Mouse (Mus musculus): ENCODE results near the gene Eef1e1. TPM values are rescaled to one million over a fixed set of nuclear protein-coding genes. Genes with fewer than 3 reads are reported as not detected.

The Eef1e1 gene
- polyA plus RNA-seq, 1 experiment from 2014 or later = 117 TPM

DNA sequence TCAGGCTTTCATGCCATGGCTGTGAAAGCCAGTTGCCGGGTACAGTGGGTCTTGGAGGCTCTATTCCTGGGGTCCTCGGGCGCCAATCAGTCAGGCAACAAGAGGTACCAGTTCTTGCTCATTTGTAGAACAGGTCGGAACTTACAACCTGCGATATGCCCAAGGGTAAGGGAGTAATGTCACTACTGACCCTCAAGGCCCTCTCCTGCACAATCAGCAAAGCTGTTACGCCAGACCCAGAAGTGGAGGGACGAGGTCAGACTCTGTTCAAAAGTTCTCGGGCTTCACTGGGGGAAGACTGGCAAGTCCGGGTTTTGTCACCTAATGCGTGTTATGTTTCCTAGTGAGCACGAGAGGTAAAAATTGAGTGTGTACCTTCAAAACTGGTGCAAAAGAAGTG is 58.0 kb downstream of the Eef1e1 start:
- H3K9ac ChIP-seq (ENCODE audit: low read depth, low read length) = no peak overlapping the region
- 90% methylated on average over 11 of the region's 11 CpGs for WGBS
- no peaks in the 10 kb centered on the region for H3K9me3 ChIP-seq (replicated peaks; ENCODE audit: control insufficient read depth, low read length, poor library complexity, severe bottlenecking)
- no peak overlapping the region for H3K4me3 ChIP-seq (ENCODE audit: low read depth, low read length)
- no peak for ATAC-seq
- no peak overlapping the region for H3K4me2 ChIP-seq (ENCODE audit: low read length)
- H3K4me1 ChIP-seq (ENCODE audit: control insufficient read depth, insufficient read depth, low read length) = no peaks in the 10 kb centered on the region
- no peak overlapping the region for H3K27ac ChIP-seq (ENCODE audit: low read length)
- no peaks in the 10 kb centered on the region for H3K36me3 ChIP-seq (ENCODE audit: control insufficient read depth, insufficient read depth, low read length)
- H3K27me3 ChIP-seq (ENCODE audit: control insufficient read depth, insufficient read depth, low read depth, low read length) = no peaks in the 10 kb centered on the region

GRCm38 (mm10) chr13:38597076-38597475 is 61.8 kb downstream of the Eef1e1 start:
- WGBS = 47% methylated on average over 3 of the region's 3 CpGs
- no peak overlapping the region for H3K9ac ChIP-seq (ENCODE audit: low read depth, low read length)
- ATAC-seq = no peak

GRCm38 (mm10) chr13:38596461-38596860 is 62.4 kb downstream of the Eef1e1 start:
- WGBS = 56% methylated on average over 4 of the region's 4 CpGs
- Histone ChIP-seq H3K9me3 (replicated peaks; ENCODE audit: control insufficient read depth, low read length, poor library complexity, severe bottlenecking) (no peaks in the 10 kb centered on the region), H3K4me2 (ENCODE audit: low read length) (no peak overlapping the region), H3K27me3 (ENCODE audit: control insufficient read depth, insufficient read depth, low read depth, low read length) (no peaks in the 10 kb centered on the region), H3K9ac (ENCODE audit: low read depth, low read length) (no peak overlapping the region), H3K4me3 (ENCODE audit: low read depth, low read length) (no peak overlapping the region), H3K4me1 (ENCODE audit: control insufficient read depth, insufficient read depth, low read length) (no peaks in the 10 kb centered on the region), H3K27ac (ENCODE audit: low read length) (no peak overlapping the region), H3K36me3 (ENCODE audit: control insufficient read depth, insufficient read depth, low read length) (no peaks in the 10 kb centered on the region)
- ATAC-seq = no peak

More at GRCm38 (mm10) chr13:38597076-38597475, 61.8 kb downstream of the Eef1e1 start:
- H3K36me3 ChIP-seq (ENCODE audit: control insufficient read depth, insufficient read depth, low read length) = no peaks in the 10 kb centered on the region
- no peak overlapping the region for H3K4me3 ChIP-seq (ENCODE audit: low read depth, low read length)
- no peaks in the 10 kb centered on the region for H3K9me3 ChIP-seq (replicated peaks; ENCODE audit: control insufficient read depth, low read length, poor library complexity, severe bottlenecking)
- no peak overlapping the region for H3K4me2 ChIP-seq (ENCODE audit: low read length)
- H3K27me3 ChIP-seq (ENCODE audit: control insufficient read depth, insufficient read depth, low read depth, low read length) = no peaks in the 10 kb centered on the region
- H3K4me1 ChIP-seq (ENCODE audit: control insufficient read depth, insufficient read depth, low read length) = no peaks in the 10 kb centered on the region
- H3K27ac ChIP-seq (ENCODE audit: low read length) = no peak overlapping the region

Other genes starting within 250 kb of the Eef1e1 start
- 75.4 and 76.3 TPM in 2 replicates for gene Txndc5, start 130.2 kb downstream of the Eef1e1 start, polyA plus RNA-seq (2015; fragmentation: Nextera tagmentation; extraction: Ambion mirVana)
- 20.7 and 23.8 TPM in 2 replicates for gene Bloc1s5, start 23.9 kb downstream of the Eef1e1 start, polyA plus RNA-seq (2015; fragmentation: Nextera tagmentation; extraction: Ambion mirVana)

Data from midbrain, embryonic 16.5 days (tissue).